15 mouse cellular contexts compared by ENCODE assay signal in genomic region chr10:61023431-61023830, GRCm38 (mm10).
A peak's percentile ranks its signal among the peaks of the same experiment; 100 is the strongest.
DNase-seq lines count a peak whose midpoint lies in the region; ATAC-seq and TF ChIP-seq lines count a peak whose summit lies in the region.
"Had no signal": no experiment of that assay in that cellular context is flagged by ENCODE, and none has a peak within 500 bp of the region (broad histone marks: within the 10 kb centered on the region; RNA-seq: fewer than 3 reads in every experiment).

No protein-coding gene starts in this region.

- 32% methylated on average over 7 of the region's 7 CpGs for WGBS in kidney, postnatal 0 days
- WGBS in limb, embryonic 10.5 days = 38% methylated on average over 7 of the region's 7 CpGs

- CTCF ChIA-PET in Patski (lab: Charles Lee) = no interaction called here

- no peak overlapping the region for H3K4me2 ChIP-seq in kidney, postnatal 0 days (ENCODE audit: low read length)
- H3K4me2 ChIP-seq: forebrain, embryonic 12.5 days; kidney, embryonic 15.5 days; stomach, embryonic 15.5 days had no signal

- H3K36me3 ChIP-seq in kidney, postnatal 0 days (ENCODE audit: insufficient read depth, low read length) = no peaks in the 10 kb centered on the region
- no peaks in the 10 kb centered on the region for H3K36me3 ChIP-seq in limb, embryonic 10.5 days
- H3K36me3 ChIP-seq: forebrain, embryonic 12.5 days; kidney, embryonic 15.5 days; stomach, embryonic 15.5 days had no signal

- no peak for TF ChIP-seq CTCF in kidney, postnatal 0 days (IDR thresholded peaks at IDR 0.05; ENCODE audit: low read depth)
- TF ChIP-seq CTCF in Patski (IDR thresholded peaks at IDR 0.05) = no peak

- peak; percentile 74 for DNase-seq in kidney, postnatal 0 days (ENCODE audit: low spot score)
- no peak for DNase-seq in kidney, adult 9 months
- peak; percentile 16 for DNase-seq in 416B (ENCODE audit: low read depth)
- DNase-seq in Patski (ENCODE audit: low read depth, low spot score) = no peak
- DNase-seq in limb, embryonic 10.5 days (ENCODE audit: low spot score) = peak; percentile 62
- DNase-seq in cerebellum, postnatal 10 days = no peak
- no peak for DNase-seq in spleen, adult 18-20 months
- DNase-seq: cerebellum, postnatal 36 days; gastrocnemius, postnatal 14 days; liver, postnatal 0 days; right cerebral cortex, postnatal 14 days had no signal

- ATAC-seq in kidney, postnatal 0 days (replicated peaks; ENCODE audit: low FRiP score, low read depth) = no peak
- peak; percentile 15 for ATAC-seq in Patski
- ATAC-seq: liver, postnatal 0 days had no signal

- H3K27me3 ChIP-seq in kidney, postnatal 0 days (ENCODE audit: insufficient read depth, low read length) = no peaks in the 10 kb centered on the region
- H3K27me3 ChIP-seq in Patski = peaks cover 11% of the 10 kb centered on the region
- no peaks in the 10 kb centered on the region for H3K27me3 ChIP-seq in limb, embryonic 10.5 days (ENCODE audit: low read depth, poor library complexity, severe bottlenecking)
- H3K27me3 ChIP-seq: stomach, embryonic 15.5 days had no signal

- no peak overlapping the region for H3K27ac ChIP-seq in kidney, postnatal 0 days
- no peak overlapping the region for H3K27ac ChIP-seq in limb, embryonic 10.5 days
- H3K27ac ChIP-seq: forebrain, embryonic 12.5 days; kidney, embryonic 15.5 days; left cerebral cortex, adult 2 months; stomach, embryonic 15.5 days had no signal

- no peaks in the 10 kb centered on the region for H3K9me3 ChIP-seq in kidney, postnatal 0 days (replicated peaks; ENCODE audit: low read length)
- H3K9me3 ChIP-seq in limb, embryonic 10.5 days (replicated peaks) = no peaks in the 10 kb centered on the region
- H3K9me3 ChIP-seq: forebrain, embryonic 12.5 days; kidney, embryonic 15.5 days; stomach, embryonic 15.5 days had no signal

- POLR2A ChIA-PET in Patski (lab: Charles Lee) = no interaction called here

- in situ Hi-C loops in Patski (cut with MboI; ENCODE audit: low pct_unique_long_range_greater_than_20kb) = no loop called here

- no peak overlapping the region for H3K9ac ChIP-seq in kidney, postnatal 0 days (ENCODE audit: low read depth, low read length)
- H3K9ac ChIP-seq: forebrain, embryonic 12.5 days; kidney, embryonic 15.5 days; liver, postnatal 0 days; stomach, embryonic 15.5 days had no signal

- H3K4me1 ChIP-seq in kidney, postnatal 0 days (replicated peaks; ENCODE audit: insufficient read depth, low read length) = no peaks in the 10 kb centered on the region
- H3K4me1 ChIP-seq in limb, embryonic 10.5 days = no peaks in the 10 kb centered on the region
- H3K4me1 ChIP-seq: forebrain, embryonic 12.5 days; kidney, embryonic 15.5 days; stomach, embryonic 15.5 days had no signal

- H3K4me3 ChIP-seq in kidney, postnatal 0 days (replicated peaks; ENCODE audit: low read depth, low read length) = no peak overlapping the region
- H3K4me3 ChIP-seq in limb, embryonic 10.5 days = no peak overlapping the region
- H3K4me3 ChIP-seq: forebrain, embryonic 12.5 days; kidney, embryonic 15.5 days; left cerebral cortex, adult 2 months; stomach, embryonic 15.5 days had no signal

Comparison
In these comparisons a context has a peak if more than half of its experiments do, and no peak if none do; other contexts are left out.
1. DNase-seq: peak in kidney, postnatal 0 days (single experiment), 416B (single experiment) and limb, embryonic 10.5 days (single experiment); none in kidney, adult 9 months (single experiment), Patski (single experiment), cerebellum, postnatal 10 days (0 of 2) and spleen, adult 18-20 months (0 of 2).